Mouse (Mus musculus) cerebellum, adult 9-10 months (tissue): Measurements from ENCODE around the gene Ctnnd2.

Experiments
- DNase-seq: peaks from one replicate; pipeline ENCODE4 v3.0.0; 2022

Gene Ctnnd2

GRCm38 (mm10) chr15:30550956-30551355, 378.6 kb downstream of the Ctnnd2 start:
- DNase-seq = no peak

GRCm38 (mm10) chr15:30553910-30554406, 381.6 kb downstream of the Ctnnd2 start:
- no peak for DNase-seq

- no peak for DNase-seq
These were observed 383.4 kb downstream of the Ctnnd2 start for GRCm38 (mm10) chr15:30555787-30556186.

DNA sequence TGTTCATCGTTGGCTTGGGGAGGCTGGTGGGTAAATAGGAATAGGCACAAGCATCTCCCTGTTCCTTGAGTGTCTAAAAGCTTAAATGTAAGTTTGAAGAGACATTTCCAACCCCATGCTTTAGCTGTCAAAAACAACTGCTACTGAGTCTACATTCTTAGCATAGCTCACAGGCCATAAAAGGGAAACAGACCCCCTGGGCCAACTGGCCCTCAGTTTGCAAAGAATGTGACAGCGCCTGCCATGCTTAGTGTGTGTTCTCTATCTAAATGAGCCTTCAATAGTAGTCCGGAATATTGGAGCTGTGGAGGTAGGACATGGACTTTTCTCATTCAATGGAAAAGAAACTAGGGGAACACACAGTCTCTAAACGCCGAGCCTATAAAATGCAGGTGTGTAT, 390.0 kb downstream of the Ctnnd2 start:
- no peak for DNase-seq

- no peak for DNase-seq
These were observed 392.2 kb downstream of the Ctnnd2 start for GRCm38 (mm10) chr15:30564594-30564993.

- peak; percentile 40 for DNase-seq
These were observed 397.9 kb downstream of the Ctnnd2 start for GRCm38 (mm10) chr15:30570254-30570800.

GRCm38 (mm10) chr15:30587446-30587845, 415.1 kb downstream of the Ctnnd2 start:
- no peak for DNase-seq

- no peak for DNase-seq
These were observed 418.5 kb downstream of the Ctnnd2 start for GRCm38 (mm10) chr15:30590865-30591264.

GRCm38 (mm10) chr15:30595507-30595906, 423.1 kb downstream of the Ctnnd2 start:
- no peak for DNase-seq

DNA sequence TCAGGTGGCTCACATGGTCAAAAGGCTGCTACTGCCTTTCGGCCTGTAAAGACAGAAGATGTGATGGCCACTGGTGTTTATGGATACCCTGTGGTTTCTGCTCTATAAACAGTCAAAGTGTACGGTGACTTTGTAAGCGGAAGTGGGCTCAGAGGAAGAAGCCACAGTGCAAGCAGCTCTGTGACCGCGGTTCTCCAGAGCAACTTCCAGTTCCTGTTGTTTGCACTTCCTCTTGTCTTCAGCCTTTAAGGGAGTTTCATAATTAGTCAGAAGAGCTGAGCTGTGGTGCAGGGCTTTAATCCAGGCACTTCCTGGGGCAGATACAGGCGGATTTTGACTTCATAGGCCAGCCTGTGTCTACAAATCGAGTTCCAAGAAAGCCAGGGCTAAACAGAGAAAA, 438.2 kb downstream of the Ctnnd2 start:
- DNase-seq = no peak

DNA sequence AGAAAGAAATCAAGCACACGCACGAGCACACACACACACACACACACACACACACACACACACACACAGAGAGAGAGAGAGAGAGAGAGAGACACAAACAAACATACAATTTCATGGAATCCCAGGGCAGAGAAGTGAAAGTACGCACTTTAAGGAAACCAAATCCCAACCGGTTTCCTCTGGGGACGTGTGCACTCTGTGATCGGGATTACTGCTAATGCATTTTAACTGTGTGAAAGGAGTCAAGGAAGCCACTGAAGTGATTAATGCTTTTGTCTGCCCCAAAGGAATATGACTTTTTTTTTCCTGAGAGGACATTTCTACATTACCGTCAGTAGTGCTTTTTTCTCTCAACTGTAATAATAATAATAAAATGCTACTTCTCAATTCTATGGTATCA, 443.1 kb downstream of the Ctnnd2 start:
- DNase-seq = no peak

DNA sequence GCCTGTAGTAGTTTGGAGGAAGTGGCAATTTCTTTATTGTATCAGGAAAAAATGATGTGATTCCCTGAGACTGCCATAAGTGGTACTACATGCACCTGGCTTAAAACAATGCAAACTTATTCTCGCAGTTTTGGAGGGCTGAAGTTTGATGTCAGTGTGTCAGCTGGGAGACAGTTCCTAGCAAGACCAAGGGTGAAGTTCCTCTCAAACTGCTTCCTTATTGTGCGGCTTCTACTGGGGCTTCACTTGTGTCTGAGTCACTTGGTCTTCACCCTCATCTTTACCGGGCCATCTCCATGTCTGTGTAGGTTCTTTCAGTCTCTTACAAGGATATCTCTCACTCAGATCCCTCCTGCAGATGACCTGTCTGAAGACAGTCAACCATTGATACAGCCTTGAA, 444.5 kb downstream of the Ctnnd2 start:
- DNase-seq = no peak

- no peak for DNase-seq
These were observed 445.5 kb downstream of the Ctnnd2 start for GRCm38 (mm10) chr15:30617932-30618331.

- DNase-seq = no peak
These were observed 456.1 kb downstream of the Ctnnd2 start for GRCm38 (mm10) chr15:30628524-30628923.

GRCm38 (mm10) chr15:30632113-30632735, 459.8 kb downstream of the Ctnnd2 start:
- no peak for DNase-seq

DNA sequence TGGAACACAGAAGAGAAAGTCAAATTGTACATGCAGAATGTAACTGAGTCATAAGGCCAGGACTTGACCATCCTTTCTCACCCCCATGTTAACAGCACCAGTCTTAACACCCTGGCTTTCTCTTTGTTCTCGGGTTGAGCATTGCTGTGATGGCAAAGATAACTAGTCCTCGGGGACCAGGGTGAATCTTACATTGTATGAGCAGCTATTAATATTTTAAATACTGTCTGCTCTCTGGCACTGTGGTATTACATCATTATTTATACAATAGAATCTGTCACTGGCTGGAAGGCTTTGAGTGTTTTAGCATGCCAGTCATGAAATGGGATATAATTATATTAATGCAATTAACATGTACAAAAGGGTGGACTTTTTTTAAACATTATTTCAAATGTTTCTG, 461.5 kb downstream of the Ctnnd2 start:
- no peak for DNase-seq

DNA sequence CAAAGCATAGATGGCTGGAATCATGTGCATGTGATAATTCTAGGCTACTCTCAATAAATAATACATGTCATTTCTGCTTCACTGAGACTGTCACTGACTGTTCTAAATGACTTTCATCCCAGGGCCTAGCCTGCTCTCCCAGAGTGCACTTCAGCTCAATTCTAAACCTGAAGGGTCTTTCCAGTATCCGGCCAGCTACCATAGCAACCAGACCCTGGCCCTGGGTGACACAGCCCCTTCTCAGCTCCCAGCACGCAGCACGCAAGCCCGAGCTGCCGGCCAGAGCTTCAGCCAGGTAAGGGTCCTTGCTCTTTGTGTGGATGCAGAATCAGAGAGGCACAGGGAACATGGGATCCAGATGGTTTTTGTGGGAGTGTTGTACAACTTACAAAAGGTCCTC, 462.1 kb downstream of the Ctnnd2 start:
- DNase-seq = no peak

GRCm38 (mm10) chr15:30640651-30641050, 468.3 kb downstream of the Ctnnd2 start:
- DNase-seq = peak; percentile 64

- peak; percentile 18 for DNase-seq
These were observed 473.3 kb downstream of the Ctnnd2 start for GRCm38 (mm10) chr15:30645688-30646087.

DNA sequence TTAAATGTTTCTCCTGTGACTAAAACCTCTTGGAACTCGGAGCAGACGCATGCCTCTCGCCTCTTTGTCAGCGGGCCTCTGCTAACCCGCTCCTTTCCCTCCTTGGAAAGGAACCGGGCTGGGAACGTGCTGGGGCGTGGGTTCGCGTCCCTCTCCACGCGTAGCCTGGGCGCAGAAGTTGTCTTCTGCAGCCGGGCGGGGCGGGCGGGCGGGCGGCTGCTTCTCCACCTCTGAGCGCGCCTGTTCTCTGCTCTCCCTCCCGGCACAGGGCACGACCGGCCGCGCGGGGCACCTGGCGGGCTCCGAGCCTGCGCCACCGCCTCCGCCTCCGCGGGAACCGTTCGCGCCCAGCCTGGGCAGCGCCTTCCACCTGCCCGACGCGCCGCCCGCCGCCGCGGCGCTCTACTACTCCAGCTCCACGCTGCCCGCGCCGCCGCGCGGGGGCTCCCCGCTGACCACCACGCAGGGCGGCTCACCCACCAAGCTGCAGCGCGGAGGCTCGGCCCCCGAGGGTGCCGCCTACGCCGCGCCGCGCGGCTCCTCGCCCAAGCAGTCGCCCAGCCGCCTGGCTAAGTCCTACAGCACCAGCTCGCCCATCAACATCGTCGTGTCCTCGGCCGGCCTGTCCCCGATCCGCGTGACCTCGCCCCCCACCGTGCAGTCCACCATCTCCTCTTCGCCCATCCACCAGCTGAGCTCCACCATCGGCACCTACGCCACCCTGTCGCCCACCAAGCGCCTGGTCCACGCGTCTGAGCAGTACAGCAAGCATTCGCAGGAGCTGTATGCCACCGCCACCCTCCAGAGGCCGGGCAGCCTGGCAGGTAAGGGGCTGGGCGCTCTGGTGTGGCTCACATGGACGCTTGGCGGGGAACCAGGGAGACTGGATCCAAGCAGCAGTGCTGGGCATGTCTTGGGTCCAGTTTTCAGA, 474.4 kb downstream of the Ctnnd2 start:
- DNase-seq = peak; percentile 61

DNA sequence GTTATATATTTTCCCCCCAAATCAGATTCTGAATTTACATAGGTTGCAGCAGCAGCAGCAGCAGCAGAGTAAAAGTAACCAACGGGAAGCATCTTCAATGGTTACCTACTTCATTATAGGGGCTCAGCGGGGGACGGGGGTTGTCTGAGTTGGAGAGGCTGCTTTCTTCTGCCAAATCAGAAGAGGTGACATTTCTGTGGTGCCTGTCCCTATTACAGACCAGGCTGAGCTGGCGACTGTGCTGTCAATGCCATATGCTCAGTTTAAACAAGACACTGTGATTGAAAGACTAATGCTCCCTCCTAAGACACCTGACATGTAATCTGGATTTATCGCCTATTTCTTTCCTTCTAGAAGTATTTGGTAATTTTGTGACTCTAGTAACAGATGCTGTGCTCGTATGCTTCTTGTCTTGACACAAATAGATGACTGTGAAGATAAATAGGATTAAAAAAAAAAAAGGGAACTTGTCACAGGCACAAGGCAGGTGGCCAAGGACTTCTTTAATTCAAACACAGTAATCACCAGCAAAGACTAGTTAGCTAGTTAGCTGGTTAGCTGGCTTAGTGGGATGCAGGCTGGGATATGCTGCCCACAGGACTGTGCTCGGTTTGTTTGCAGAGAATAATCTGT, 475.4 kb downstream of the Ctnnd2 start:
- DNase-seq = peak; percentile 76

- no peak for DNase-seq
These were observed 477.6 kb downstream of the Ctnnd2 start for GRCm38 (mm10) chr15:30649964-30650363.

GRCm38 (mm10) chr15:30655433-30655832, 483.0 kb downstream of the Ctnnd2 start:
- DNase-seq = no peak
